Mouse (Mus musculus) frontal cortex, adult (tissue): Measurements from ENCODE around the gene Prss47.

Experiments used
- ATAC-seq: cut with Nextera tagmentation; 2 replicates; pipeline ENCODE4 v1.9.2; 2017; ENCODE audit warnings: mild to moderate bottlenecking, moderate library complexity, mixed read lengths; ENCODE audit not compliant: low TSS enrichment

The Prss47 gene

GRCm38 (mm10) chr13:65052660-65053059, at the start of gene Prss47:
TSS of gene Prss47 (minus strand) at chr13:65052760.
- ATAC-seq: no peak

DNA sequence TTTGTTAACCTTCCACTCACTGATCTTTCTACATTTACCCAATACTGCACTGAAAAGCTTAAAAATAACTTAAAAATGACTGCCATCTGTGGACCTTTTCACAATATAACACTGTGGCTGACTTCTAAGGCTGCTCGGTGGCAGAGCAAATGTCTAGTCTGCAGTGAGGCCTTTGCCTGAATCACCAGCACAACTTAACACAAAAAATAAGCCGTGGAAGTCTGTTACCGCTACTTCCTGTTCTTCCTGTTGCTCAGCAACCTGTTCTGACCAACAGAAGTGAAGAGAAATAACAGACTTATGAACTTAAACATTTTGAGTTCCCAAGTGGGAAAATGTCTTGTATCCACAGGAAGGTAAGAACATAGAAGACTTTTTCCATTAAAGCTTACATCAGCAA, 48.7 kb upstream of the Prss47 start:
- ATAC-seq: no peak

DNA sequence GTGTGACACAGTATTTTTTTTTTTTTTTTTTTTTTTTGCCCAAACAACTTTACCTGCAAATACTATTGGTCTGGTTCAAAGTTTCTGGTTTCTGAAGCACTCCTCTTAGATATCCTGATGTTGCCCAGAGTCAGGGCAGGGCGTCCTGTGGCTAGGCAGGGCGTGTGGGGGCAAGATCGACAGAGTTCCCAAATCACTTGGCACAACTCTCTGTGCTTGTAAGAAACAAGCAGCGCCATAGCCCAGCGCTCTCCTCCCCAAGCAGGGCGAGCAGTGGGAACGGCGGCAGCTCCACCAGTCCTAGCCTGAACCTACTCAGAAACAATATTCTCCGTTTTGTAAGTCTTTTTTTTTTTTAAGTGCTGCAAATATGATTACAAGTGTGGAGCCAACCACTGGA, 48.1 kb upstream of the Prss47 start:
- ATAC-seq: no peak

GRCm38 (mm10) chr13:65097018-65097417, 44.5 kb upstream of the Prss47 start:
- no peak for ATAC-seq

- no peak for ATAC-seq
These were observed 43.4 kb upstream of the Prss47 start for GRCm38 (mm10) chr13:65095923-65096322.

DNA sequence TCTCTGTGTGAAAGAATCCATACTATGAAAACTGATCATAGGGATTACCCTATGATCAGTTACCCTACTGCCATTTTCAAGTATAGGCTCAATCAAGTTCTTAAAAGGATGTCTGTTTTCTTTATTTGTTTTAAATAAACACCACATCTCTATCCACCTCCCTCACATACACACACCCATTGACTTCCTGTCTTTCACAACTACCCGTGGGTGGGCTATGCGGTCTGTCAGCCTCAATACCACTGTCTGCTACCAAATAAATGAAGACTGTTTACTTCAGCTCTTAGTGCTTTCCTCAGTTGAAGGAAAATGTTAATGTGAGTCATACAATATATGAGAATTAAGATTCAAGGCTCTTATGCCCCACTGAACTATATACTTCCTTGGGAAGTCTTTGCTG, 17.4 kb upstream of the Prss47 start:
- no peak for ATAC-seq

DNA sequence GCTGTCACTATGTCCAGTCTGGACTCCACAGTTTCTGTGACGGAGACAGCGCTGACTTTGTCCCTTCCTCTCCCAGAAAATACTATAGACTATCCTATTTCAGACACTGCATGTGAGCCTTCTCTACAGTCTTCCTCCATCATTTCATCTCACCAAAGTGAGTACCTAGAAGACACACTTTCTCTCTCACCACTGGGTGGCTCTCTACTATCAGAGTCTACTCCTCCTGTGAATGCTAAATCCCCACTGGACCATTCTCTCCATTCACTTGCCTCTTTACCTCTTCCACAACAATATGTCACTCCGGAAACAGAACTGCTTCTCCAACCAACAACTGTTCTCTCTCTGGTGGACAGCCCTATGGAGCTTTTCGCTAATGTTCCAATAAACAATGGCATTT, 17.5 kb downstream of the Prss47 start:
- ATAC-seq: no peak

DNA sequence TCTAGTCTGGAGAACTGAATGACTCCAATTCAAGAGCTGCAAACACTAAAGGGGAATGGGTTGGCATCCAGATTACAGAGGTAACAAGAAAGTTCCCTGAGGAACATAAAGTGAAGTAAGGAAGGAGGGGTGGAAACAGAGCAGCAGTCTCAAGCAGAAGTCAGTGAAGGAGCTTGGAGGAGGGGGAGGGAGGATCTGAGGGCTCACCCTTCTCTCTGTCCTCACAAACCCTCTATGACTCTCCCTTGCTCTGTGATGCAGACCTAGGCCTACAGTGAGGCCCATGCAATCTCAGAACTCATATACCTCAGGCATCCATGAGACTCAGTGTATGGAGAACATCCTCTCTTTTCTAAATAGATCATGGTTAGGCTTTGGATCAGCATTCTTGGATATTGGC, 19.8 kb downstream of the Prss47 start, which contains the start of gene Spata31d1c:
Spata31d1c (plus strand) TSS at position 301 of the 400 bp plus-strand sequence.
- no peak for ATAC-seq

DNA sequence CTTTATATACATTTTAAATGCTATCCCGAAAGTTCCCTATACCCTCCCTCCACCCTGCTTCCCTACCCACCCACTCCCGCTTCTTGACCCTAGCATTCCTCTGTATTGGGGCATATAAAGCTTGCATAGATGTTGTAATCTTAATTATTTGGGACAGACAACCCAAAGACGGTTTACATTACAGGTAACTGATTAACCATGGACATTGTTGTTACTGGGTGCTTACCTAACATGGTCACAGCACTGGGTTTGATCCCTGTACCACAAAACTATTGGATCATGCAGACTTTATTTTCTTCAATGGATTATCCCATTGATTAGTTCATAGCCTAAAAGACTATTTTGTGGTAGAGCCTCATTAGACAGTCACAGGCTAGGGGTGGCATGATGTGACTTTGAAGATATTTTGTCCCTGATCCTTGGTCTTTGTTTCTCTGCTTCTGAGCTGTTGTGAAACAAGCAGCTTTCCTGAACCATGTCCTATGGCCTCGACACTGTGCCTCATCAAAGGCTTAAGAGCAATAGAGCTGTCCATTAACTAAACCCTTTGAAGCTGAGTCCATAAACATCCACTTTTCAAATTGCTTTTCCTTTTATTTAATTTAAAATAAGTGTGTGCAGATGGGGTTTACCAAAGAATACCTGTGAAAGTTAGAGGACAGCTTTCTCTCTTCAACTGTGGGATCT, 41.4 kb downstream of the Prss47 start:
- ATAC-seq: no peak

DNA sequence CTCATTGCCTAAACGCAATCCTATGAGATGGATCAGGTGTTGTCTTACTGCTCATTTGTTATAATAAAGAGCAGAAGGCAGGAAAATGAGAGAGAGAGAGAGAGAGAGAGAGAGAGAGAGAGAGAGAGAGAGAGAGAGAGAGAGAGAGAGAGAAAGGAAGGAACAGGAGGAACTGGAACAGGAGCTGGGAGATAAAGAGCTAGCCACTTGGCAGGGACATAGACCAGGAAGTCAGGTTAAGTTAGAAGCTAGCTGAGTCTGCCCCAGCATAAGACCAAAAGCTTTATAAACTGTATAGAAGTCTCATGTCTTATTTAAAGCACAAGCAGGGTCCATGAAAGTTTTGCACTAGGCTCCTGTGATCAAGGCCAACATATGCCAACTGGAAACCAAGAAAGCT, 44.6 kb downstream of the Prss47 start:
- no peak for ATAC-seq

DNA sequence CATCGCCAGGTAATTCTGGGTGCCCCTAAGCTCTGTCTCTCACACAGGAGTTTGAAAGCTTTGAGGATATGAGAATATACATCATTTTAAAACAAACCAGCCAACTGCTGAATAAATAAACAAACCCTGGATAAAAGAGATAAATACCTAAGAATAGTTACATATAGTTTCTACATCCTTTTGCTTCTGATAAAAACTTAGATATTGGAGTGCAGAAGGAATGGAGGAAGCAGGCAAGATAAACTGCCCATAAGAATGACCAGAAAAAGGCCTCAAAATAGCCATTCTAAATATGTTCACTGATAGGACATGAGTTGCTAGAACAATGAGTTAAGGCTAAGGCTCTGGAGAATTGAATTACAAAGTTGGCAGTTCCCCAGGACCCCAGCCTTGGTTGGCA, 45.8 kb downstream of the Prss47 start:
- no peak for ATAC-seq

- no peak for ATAC-seq
These were observed 47.1 kb downstream of the Prss47 start for GRCm38 (mm10) chr13:65005414-65005813.
